9 mouse cellular contexts compared by ENCODE assay signal in the genomic region with DNA sequence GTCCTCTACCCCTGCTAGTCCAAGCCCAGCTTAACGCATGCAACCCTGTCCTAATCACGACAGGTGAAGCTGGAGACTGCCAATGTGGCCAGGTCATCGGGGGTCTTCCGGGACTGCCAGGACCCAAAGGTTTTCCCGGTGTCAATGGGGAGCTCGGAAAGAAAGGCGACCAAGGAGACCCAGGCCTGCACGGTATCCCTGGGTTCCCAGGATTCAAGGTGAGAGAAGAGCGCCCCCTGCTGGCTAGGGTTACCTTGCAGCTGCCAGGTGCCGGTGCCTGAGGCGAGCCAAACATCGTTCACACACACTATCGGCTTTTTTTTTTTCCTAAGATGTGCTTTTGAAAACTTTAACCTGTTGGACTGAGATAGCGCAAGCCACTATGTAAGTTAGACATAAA. TPM values are rescaled to one million over a fixed set of nuclear protein-coding genes. Genes with fewer than 3 reads are reported as not detected.
DNase-seq lines count a peak whose midpoint lies in the region; ATAC-seq and TF ChIP-seq lines count a peak whose summit lies in the region.
"Had no signal": no experiment of that assay in that cellular context is flagged by ENCODE, and none has a peak within 500 bp of the region (broad histone marks: within the 10 kb centered on the region; RNA-seq: fewer than 3 reads in every experiment).

No protein-coding gene starts in this region.

- peak; percentile 78 for TF ChIP-seq CTCF in lung, embryonic 14.5 days (IDR thresholded peaks at IDR 0.05; ENCODE audit: low read depth)

- H3K36me3 ChIP-seq in lung, embryonic 14.5 days (ENCODE audit: insufficient read depth), result peaks cover 46% of the 10 kb centered on the region
- H3K36me3 ChIP-seq: midbrain, embryonic 12.5 days had no signal

- H3K9ac ChIP-seq in lung, embryonic 14.5 days, result no peak overlapping the region
- H3K9ac ChIP-seq: midbrain, embryonic 12.5 days had no signal

- no peaks in the 10 kb centered on the region for H3K9me3 ChIP-seq in lung, embryonic 14.5 days (ENCODE audit: low read depth, low read length)
- H3K9me3 ChIP-seq: midbrain, embryonic 12.5 days had no signal

- 0 out of 2 replicates have a peak, but pooled peaks cover 6% of the 10 kb centered on the region for H3K4me1 ChIP-seq in lung, embryonic 14.5 days (ENCODE audit: insufficient read depth)
- H3K4me1 ChIP-seq: midbrain, embryonic 12.5 days had no signal

- ATAC-seq in cerebellum, adult (ENCODE audit: insufficient number of reproducible peaks, low FRiP score, low TSS enrichment), result no peak
- ATAC-seq in lung, embryonic 14.5 days (ENCODE audit: insufficient read depth), result no peak

- H3K4me3 ChIP-seq in lung, embryonic 14.5 days (ENCODE audit: low read depth, low read length), result no peak overlapping the region
- H3K4me3 ChIP-seq: midbrain, embryonic 12.5 days had no signal

- H3K27me3 ChIP-seq in lung, embryonic 14.5 days (ENCODE audit: insufficient read depth, low read length), result no peaks in the 10 kb centered on the region

- DNase-seq in cerebellum, adult 11 months, result peak; percentile 18
- peak; percentile 34 to 41 for DNase-seq in left cerebral cortex, postnatal 25 days (ENCODE audit: low spot score in 2 of 2)
- no peak for DNase-seq in left cerebral cortex, adult 11 months (ENCODE audit: low spot score)
- peak; percentile 48 for DNase-seq in adipocyte (ENCODE audit: low spot score)
- peak; percentile 48 for DNase-seq in embryo, embryonic 9.5 days (ENCODE audit: extremely low spot score)
- peak; percentile 75 for DNase-seq in lung, embryonic 14.5 days
- peak; percentile 51 for DNase-seq in thymus, postnatal 0 days (ENCODE audit: low spot score)

- no peak overlapping the region for H3K4me2 ChIP-seq in lung, embryonic 14.5 days
- H3K4me2 ChIP-seq: midbrain, embryonic 12.5 days had no signal

- intact Hi-C loops in left cerebral cortex, postnatal 25 days (cut with DNase I), result loop anchor here (10.0 kb wide), 1 partner anchor 284 kb away; the partner anchor contains the start of gene 1700016D06Rik

- no peak overlapping the region for H3K27ac ChIP-seq in lung, embryonic 14.5 days (ENCODE audit: low read depth)
- H3K27ac ChIP-seq: midbrain, embryonic 12.5 days had no signal

- WGBS in lung, embryonic 14.5 days, result 57% methylated on average over 14 of the region's 14 CpGs

RNA-seq across cellular contexts. Expression of gene Rab20, which starts 57.4 kb away (rescaled TPM):
- total RNA-seq in left cerebral cortex, postnatal 25 days (2021), result under 1 TPM in 1 of 2 experiments, not detected in 1; 0.62 TPM
- 12.8 and 12.9 TPM in 2 replicates for polyA plus RNA-seq in lung, embryonic 14.5 days (2014; fragmentation: Nextera tagmentation; extraction: Ambion mirVana)
- polyA plus RNA-seq in thymus, postnatal 0 days (2015; fragmentation: Nextera tagmentation; extraction: Ambion mirVana), result 6.2 and 8.0 TPM in 2 replicates
